Mouse (Mus musculus) cortical plate, adult 2 months (tissue): ENCODE measurements around the gene Pcdh7. TPM values are rescaled to one million over a fixed set of nuclear protein-coding genes. Genes with fewer than 3 reads are reported as not detected.

Experiments used
- H3K27ac ChIP-seq: fragments of 200-500 bp; 2 replicates; pipeline ENCODE4 v1.5.1; 2012; ENCODE audit warnings: low read length, control low read depth, inconsistent platforms; ENCODE audit not compliant: insufficient read depth
- H3K4me1 ChIP-seq: fragments of 200-500 bp; 2 replicates; pipeline ENCODE4 v1.6.1; 2011; ENCODE audit warnings: low read length; ENCODE audit not compliant: control insufficient read depth, insufficient read depth
- H3K4me3 ChIP-seq: fragments of 200-500 bp; 2 replicates; pipeline ENCODE4 v1.5.1; 2011; ENCODE audit warnings: mild to moderate bottlenecking, low read length, control low read depth; ENCODE audit not compliant: insufficient read depth
- CTCF ChIP-seq: fragments of 200-500 bp; IDR thresholded peaks from 2 replicates; pipeline ENCODE4 v1.5.1; 2011; ENCODE audit warnings: mild to moderate bottlenecking, control low read depth, low read length; ENCODE audit not compliant: insufficient read depth; ENCODE audit errors: extremely low read depth
- POLR2A ChIP-seq: fragments of 200-500 bp; IDR thresholded peaks from 2 replicates; pipeline ENCODE4 v1.6.1; 2011; ENCODE audit warnings: mild to moderate bottlenecking, low read length, control low read depth; ENCODE audit not compliant: insufficient read depth; ENCODE audit errors: extremely low read depth
- polyA plus RNA-seq: library from polyadenylated mRNA; depleted of rRNA; stranded (reverse); fragments of >200 nt; gene quantifications from 2 replicates; pipeline ENCODE4 v1.2.3, GENCODE M21; 2012

The Pcdh7 gene
- polyA plus RNA-seq, 1 experiment: 44.2 TPM

- Histone ChIP-seq H3K4me1 (no peaks in the 10 kb centered on the region; the same call in 1 of the 2 replicates), H3K4me3 (no peak overlapping the region), H3K27ac (no peak overlapping the region)
- no peak for TF ChIP-seq CTCF
- TF ChIP-seq POLR2A: no peak
These were observed 150.1 kb downstream of the Pcdh7 start for GRCm38 (mm10) chr5:57867906-57868305.

- TF ChIP-seq POLR2A (no peak), CTCF (no peak)
- peak overlapping the region; percentile 67; the same call in 1 of the 2 replicates for H3K27ac ChIP-seq
- no peak overlapping the region for H3K4me3 ChIP-seq
- H3K4me1 ChIP-seq: no peaks in the 10 kb centered on the region; the same call in 1 of the 2 replicates
These were observed 150.9 kb downstream of the Pcdh7 start for GRCm38 (mm10) chr5:57868702-57869101.

- Histone ChIP-seq H3K4me3 (no peak overlapping the region), H3K4me1 (no peaks in the 10 kb centered on the region; the same call in 1 of the 2 replicates), H3K27ac (no peak overlapping the region)
- no peak for TF ChIP-seq CTCF
- no peak for TF ChIP-seq POLR2A
These were observed 153.0 kb downstream of the Pcdh7 start for GRCm38 (mm10) chr5:57870727-57871126.

GRCm38 (mm10) chr5:57884982-57885381 lies 167.2 kb downstream of the Pcdh7 start:
- TF ChIP-seq POLR2A: no peak

GRCm38 (mm10) chr5:57899018-57899614 lies 181.3 kb downstream of the Pcdh7 start:
- Histone ChIP-seq H3K27ac (no peak overlapping the region), H3K4me1 (peaks cover 2% of the 10 kb centered on the region; the same call in 1 of the 2 replicates), H3K4me3 (no peak overlapping the region)
- TF ChIP-seq POLR2A (no peak), CTCF (no peak)

More at GRCm38 (mm10) chr5:57884982-57885381, 167.2 kb downstream of the Pcdh7 start:
- Histone ChIP-seq H3K27ac (no peak overlapping the region), H3K4me3 (no peak overlapping the region), H3K4me1 (no peaks in the 10 kb centered on the region)

GRCm38 (mm10) chr5:57907218-57907617 lies 189.5 kb downstream of the Pcdh7 start:
- H3K27ac ChIP-seq: no peak overlapping the region
- no peak overlapping the region for H3K4me3 ChIP-seq
- no peak for TF ChIP-seq CTCF
- no peak for TF ChIP-seq POLR2A
- no peaks in the 10 kb centered on the region for H3K4me1 ChIP-seq

- Histone ChIP-seq H3K27ac (no peak overlapping the region), H3K4me1 (no peaks in the 10 kb centered on the region), H3K4me3 (no peak overlapping the region)
- TF ChIP-seq CTCF (no peak), POLR2A (no peak)
These were observed 203.4 kb downstream of the Pcdh7 start for GRCm38 (mm10) chr5:57921140-57921539.

- H3K27ac ChIP-seq: no peak overlapping the region
- no peak overlapping the region for H3K4me3 ChIP-seq
- no peak for TF ChIP-seq CTCF
- no peak for TF ChIP-seq POLR2A
- H3K4me1 ChIP-seq: no peaks in the 10 kb centered on the region
These were observed 213.6 kb downstream of the Pcdh7 start for GRCm38 (mm10) chr5:57931331-57931730.

- no peak overlapping the region for H3K4me3 ChIP-seq
- H3K27ac ChIP-seq: no peak overlapping the region
- H3K4me1 ChIP-seq: no peaks in the 10 kb centered on the region
- no peak for TF ChIP-seq CTCF
These were observed 214.0 kb downstream of the Pcdh7 start for GRCm38 (mm10) chr5:57931738-57932137.

GRCm38 (mm10) chr5:57934666-57935065 lies 216.9 kb downstream of the Pcdh7 start:
- Histone ChIP-seq H3K4me3 (no peak overlapping the region), H3K27ac (no peak overlapping the region), H3K4me1 (no peaks in the 10 kb centered on the region)
- TF ChIP-seq CTCF (no peak), POLR2A (no peak)
